Mouse (Mus musculus) thymus, postnatal 25 days (tissue): Measurements from ENCODE around the gene Tekt4.

Experiments used
- DNase-seq: peaks from one replicate; pipeline ENCODE4 v3.0.0; 2022

Gene Tekt4

DNA sequence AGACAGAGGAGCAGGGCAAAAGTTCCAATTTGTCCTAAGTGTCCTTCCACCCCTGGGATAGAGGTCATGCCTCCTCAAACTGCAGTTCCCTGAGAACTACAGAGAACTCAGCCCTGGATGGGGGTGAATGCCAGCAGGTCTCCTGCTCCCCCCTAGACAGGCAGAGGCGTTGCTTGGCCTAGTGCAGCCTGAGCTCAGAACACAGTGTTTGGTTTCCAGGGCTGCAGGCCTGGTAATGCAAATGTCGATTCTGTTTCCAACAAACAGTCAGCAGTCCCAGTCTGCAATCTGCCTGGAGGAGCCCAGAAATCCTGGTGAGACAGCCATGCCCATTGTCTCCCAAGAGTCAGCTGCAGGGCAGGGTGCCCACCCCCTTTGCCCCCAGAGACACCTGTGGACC lies at the start of gene Tekt4:
TSS of gene Tekt4 (plus strand) at position 344 of the 400 bp plus-strand sequence.
- no peak for DNase-seq

- DNase-seq: no peak
Observed at GRCm38 (mm10) chr17:25405224-25405895, 49.1 kb upstream of the Tekt4 start.

GRCm38 (mm10) chr17:25406011-25406441 lies 48.4 kb upstream of the Tekt4 start:
- no peak for DNase-seq

GRCm38 (mm10) chr17:25407352-25407751 lies 47.1 kb upstream of the Tekt4 start:
- DNase-seq: no peak

DNA sequence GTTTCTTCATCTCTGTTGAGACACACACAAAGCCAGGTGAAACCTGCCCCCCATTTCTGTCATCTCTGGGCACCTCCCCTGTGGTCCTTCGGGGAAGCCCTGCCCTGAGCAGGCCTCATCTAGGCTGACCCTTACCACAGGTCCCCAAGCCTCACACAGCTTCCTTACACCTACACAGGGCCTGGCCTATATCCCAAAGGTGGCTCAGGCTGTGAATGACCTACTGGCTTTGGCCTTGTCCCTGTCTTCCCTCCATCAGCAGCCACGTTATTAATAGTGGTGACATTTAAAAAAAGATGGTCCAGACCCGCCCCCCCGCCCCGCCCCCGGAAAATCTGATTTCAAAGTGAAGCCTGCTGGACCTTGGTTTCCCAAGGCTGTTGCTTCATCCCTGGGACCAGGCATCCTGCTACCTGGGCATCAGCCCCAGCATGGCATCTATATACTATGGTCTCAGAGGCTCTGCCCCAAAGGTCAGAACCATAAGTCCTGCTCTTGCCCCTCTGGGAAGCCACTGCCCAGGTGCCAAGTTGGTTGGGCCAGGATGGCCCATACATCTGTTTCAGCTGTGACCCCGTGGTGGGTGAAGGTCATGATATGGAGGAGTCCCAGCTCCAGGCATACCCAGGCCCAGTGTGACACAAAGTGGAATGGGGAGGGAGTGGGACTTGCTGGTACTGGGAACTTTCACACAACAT lies 46.0 kb upstream of the Tekt4 start:
- no peak for DNase-seq

- no peak for DNase-seq
Observed at GRCm38 (mm10) chr17:25409621-25410020, 44.8 kb upstream of the Tekt4 start.

DNA sequence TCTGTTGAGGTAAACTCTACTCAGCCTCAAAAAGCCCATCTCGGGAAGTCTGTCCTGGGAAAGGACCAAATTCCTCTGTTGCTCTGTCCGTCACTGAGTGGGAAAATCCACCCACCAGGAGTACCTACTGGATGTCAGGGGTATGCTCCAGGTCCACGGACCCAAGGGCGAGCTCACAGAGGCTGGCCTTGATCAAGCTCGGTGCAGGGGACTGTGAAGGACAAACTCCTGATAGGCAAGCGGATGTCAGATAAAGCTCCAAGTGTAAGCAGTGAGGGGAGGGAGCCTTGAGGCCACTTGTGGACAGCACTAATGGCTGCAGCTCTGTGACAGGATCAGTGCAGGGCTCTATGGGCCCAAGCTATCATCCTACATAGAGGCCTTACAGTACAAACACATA lies 44.2 kb upstream of the Tekt4 start:
- no peak for DNase-seq

- no peak for DNase-seq
Observed at GRCm38 (mm10) chr17:25410786-25411185, 43.6 kb upstream of the Tekt4 start.

DNA sequence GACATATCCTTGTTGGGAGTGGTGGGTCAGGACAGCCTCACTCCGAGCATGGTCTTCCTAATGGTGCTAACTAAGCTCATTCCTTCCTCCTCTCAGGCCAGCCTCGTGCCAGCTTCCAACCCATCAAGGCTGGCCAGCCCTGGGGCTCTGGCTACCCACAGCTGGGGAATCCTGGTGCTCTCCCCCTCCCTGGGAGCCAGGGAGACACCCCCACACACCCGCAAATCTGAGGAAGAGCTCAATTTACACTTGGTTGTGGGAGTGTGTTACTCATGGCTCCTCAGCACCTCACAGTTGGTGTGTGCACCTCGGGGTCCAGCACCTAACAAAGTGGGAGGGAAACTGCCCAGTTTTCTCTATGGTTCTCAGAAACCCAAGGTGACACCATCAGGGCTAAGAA lies 43.2 kb upstream of the Tekt4 start:
- no peak for DNase-seq

GRCm38 (mm10) chr17:25414209-25414608 lies 40.2 kb upstream of the Tekt4 start:
- no peak for DNase-seq

DNA sequence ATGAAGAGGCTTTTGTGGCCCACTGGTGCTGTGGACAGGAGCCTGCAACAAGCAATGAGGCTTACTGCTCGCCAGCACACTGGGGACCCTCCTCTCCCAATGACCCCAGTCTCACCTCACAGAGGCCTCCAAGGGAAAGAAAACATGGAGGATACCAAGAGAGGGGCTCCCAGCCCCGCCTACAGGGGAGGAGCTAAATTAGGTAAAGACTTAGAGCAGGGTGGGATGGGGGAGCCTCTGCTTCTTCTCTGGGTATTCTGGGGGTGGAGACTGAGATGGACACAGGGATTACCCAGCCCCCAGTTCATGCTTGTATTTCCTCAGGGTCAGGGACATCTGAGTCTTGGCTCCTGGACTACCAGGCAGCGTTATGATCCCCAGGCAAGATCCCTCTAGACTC lies 39.5 kb upstream of the Tekt4 start:
- DNase-seq: no peak

- DNase-seq: no peak
Observed at GRCm38 (mm10) chr17:25415421-25415913, 38.9 kb upstream of the Tekt4 start.

- no peak for DNase-seq
Observed at GRCm38 (mm10) chr17:25416219-25416618, 38.2 kb upstream of the Tekt4 start.

GRCm38 (mm10) chr17:25417990-25418389 lies 36.4 kb upstream of the Tekt4 start:
- DNase-seq: no peak

DNA sequence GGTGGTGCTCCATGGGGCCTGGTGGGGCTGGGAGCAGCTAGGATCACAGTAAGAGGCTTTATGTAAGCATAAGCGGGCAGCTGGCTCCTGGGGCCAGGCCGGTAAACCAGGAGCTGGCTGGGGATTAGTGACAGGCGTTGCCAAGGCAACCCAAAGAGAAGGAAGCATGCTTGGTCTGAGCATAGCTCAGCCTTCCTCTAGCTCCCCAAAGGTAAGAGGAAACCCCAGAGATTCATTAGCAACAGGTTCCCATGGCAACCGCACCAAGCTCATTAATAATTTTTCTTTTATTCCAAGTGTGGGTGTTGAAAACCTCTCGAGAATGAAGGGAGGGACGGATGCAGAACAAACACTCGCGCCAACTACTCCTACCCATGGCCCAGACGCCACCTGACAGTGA lies 35.5 kb upstream of the Tekt4 start:
- DNase-seq: no peak

- DNase-seq: no peak
Observed at GRCm38 (mm10) chr17:25420998-25421397, 33.4 kb upstream of the Tekt4 start.

DNA sequence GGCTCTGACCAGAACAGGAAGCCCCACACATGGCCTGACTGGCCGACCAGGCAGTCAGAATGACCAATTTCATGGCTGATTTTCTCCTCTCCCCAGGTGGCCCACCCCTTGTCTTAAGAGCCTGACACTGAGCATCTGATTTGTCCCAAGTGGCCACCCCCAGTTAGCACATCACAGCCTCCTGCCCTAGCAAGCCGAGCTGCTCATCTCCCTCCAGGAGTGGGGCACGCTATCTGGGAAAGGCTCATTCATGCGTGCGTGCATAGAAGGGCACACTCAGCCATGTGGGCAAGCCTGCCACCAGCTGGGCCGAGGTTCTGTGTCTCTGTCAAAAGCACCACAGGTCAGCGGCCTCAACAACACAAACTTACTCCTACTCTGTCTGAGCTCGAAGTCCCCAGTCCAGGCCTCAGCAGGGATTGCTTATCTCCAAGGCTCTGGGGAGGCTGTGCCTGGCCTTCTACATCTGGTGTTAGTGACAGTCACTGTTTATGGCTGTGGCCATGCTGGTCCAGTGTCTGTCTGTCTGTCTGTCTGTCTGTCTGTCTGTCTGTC lies 29.8 kb upstream of the Tekt4 start:
- DNase-seq: no peak

DNA sequence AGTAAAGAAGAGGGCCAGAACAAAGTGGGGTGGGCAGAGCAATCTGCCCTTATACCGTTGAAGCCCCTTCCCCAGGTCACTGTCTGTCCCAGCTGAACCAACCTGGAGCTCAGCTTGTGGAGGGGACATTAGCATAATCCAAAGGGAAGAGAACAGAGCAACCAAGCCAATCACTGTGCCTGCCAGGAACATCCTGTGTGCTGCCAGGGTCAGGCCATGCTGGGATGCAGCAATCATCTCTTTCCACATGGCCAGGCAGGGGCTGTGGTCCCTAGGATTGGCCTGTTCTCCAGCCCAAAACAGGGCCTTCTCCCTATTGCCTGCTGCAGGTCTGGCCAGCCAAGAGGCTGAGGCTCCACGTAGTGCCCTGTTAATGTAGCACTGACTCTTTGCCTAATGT lies 28.4 kb upstream of the Tekt4 start:
- no peak for DNase-seq

- DNase-seq: no peak
Observed at GRCm38 (mm10) chr17:25427441-25427840, 27.0 kb upstream of the Tekt4 start.

GRCm38 (mm10) chr17:25429240-25429639 lies 25.2 kb upstream of the Tekt4 start:
- DNase-seq: no peak

GRCm38 (mm10) chr17:25429886-25430285 lies 24.5 kb upstream of the Tekt4 start:
- no peak for DNase-seq

- no peak for DNase-seq
Observed at GRCm38 (mm10) chr17:25430534-25430933, 23.9 kb upstream of the Tekt4 start.

DNA sequence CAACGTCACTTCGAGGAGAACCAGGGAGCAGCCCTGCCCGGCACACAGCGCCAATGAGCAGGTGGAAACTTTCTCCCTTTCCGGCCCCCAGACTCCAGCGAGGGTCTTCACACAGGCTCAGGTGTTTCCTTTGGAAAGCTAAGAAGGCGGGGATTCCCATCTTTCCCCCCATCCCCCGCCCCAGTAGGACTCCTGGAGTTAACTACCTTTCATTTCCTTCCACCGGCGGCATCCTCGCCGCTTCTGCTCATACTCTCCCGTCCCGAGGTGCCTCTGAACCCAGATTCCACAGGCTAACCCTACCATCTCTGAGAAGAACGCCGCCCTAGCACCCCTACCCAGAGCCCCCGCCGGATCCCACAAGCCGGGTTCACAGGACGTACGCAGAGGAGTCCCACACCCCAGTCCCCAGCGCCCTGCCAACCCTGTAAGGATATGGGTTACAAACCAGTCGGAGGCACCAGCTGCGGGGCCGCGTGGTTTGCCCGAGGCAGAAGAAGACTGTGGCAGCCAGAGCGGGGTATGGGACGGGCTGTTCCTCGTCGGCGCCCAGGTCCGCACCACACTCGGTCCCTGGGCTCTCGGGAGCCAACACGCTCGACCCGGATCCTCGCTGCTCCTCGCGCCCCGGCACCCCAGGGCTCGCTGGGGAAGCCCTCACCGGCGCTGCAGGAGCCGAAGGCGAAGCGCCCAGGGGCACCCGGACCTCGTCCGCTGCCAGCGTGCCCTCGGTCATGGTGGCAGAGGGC lies 21.8 kb upstream of the Tekt4 start:
- no peak for DNase-seq
